Mouse (Mus musculus): ENCODE data around the gene Kirrel. TPM values are rescaled to one million over a fixed set of nuclear protein-coding genes. Genes with fewer than 3 reads are reported as not detected.

The Kirrel gene
- total RNA-seq (2012; rRNA removed) = not detected in 2 replicates
- polyA plus RNA-seq (2012; ENCODE audit: insufficient read depth in 1 of 2, insufficient read length in 2 of 2, low read depth in 1 of 2, low replicate concordance in 2 of 2, missing spikeins in 1 of 2) = not detected

DNA sequence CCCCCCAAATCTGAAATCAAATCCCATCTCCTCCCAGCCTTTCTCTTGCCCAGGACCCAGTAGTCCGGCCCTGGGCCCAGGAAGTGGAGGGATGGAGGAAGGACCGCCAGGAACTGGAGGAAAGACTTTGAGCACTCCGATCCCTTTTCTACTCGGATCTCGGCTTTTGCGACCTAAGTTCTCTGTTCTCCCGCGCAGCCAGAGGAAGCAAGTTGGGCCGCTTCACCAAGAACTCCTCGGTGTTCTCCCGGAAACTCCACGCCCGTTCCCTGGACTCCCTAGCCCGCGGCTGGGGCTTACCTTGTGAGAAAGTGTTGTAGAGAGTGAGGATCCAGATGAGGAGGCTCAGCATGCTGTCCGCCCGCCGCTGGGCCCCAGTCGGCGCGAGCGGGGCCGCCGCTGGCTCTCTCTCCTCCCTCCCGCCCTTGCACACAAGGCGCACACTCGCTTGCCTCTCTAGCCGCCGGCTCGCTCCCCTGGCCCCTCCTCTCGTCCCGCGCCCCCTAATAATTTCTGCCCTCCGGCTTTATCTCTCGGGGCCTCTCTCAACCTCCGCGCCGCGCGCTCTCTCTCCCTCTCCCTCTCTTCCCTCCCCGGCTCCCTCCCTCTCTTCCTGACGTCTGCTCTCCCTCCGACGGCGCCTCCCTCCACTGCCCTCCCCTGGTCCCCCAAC lies at the start of gene Kirrel:
Gene Kirrel (minus strand): TSS at position 652 of the 673 bp plus-strand sequence.
- TF ChIP-seq E2F4 (IDR thresholded peaks at IDR 0.05; ENCODE audit: borderline replicate concordance, low read depth, low read length) (no peak), ZMIZ1 (IDR thresholded peaks at IDR 0.05; ENCODE audit: low read depth, low read length) (no peak), TAL1 (IDR thresholded peaks at IDR 0.05; ENCODE audit: low read length) (no peak), MAX (IDR thresholded peaks at IDR 0.05; ENCODE audit: low read length) (no peak), MAZ (IDR thresholded peaks at IDR 0.05; ENCODE audit: low read depth, low read length) (no peak), GATA1 (IDR thresholded peaks at IDR 0.05; ENCODE audit: low read depth, low read length) (no peak), SMC3 (IDR thresholded peaks at IDR 0.05; ENCODE audit: low read depth, low read length) (no peak), MEF2A (IDR thresholded peaks at IDR 0.05; ENCODE audit: extremely low read depth, insufficient replicate concordance, low read depth, low read length, poor library complexity, severe bottlenecking) (no peak), POLR2AphosphoS5 (IDR thresholded peaks at IDR 0.05; ENCODE audit: borderline replicate concordance, low read depth, low read length) (no peak), JUND (IDR thresholded peaks at IDR 0.05; ENCODE audit: low read depth, low read length) (no peak), MYB (IDR thresholded peaks at IDR 0.05; ENCODE audit: low read depth, low read length) (no peak), BHLHE40 (IDR thresholded peaks at IDR 0.05; ENCODE audit: borderline replicate concordance, low read depth, low read length) (no peak), USF1 (IDR thresholded peaks at IDR 0.05; ENCODE audit: low read depth, low read length) (no peak), TBP (IDR thresholded peaks at IDR 0.05; ENCODE audit: low read depth, low read length) (no peak), NRF1 (IDR thresholded peaks at IDR 0.05; ENCODE audit: insufficient read depth, low read depth, low read length, poor library complexity, severe bottlenecking) (no peak), MYC (IDR thresholded peaks at IDR 0.05; ENCODE audit: low read depth, low read length) (no peak), MXI1 (IDR thresholded peaks at IDR 0.05; ENCODE audit: low read depth, low read length) (no peak), HCFC1 (IDR thresholded peaks at IDR 0.05; ENCODE audit: low read depth, low read length) (no peak), CTCF (IDR thresholded peaks at IDR 0.05 in 2 of 3, conservative IDR thresholded peaks at IDR 0.05 in 1 of 3; ENCODE audit: control insufficient read depth in 1 of 3, insufficient read depth in 1 of 3, low read depth in 2 of 3, low read length in 3 of 3, poor library complexity in 1 of 3, severe bottlenecking in 1 of 3) (no peak), KAT2A (conservative IDR thresholded peaks at IDR 0.05; ENCODE audit: low read depth, low read length) (no peak)
- no peak for DNase-seq (ENCODE audit: low read depth, low spot score)
- H3K9ac ChIP-seq (ENCODE audit: control insufficient read depth, low read depth, low read length, poor library complexity, severe bottlenecking) = no peak within 1 kb of the TSS

More for the DNA sequence above, at the start of gene Kirrel:
- H3K9me3 ChIP-seq (replicated peaks; ENCODE audit: insufficient read depth, low read length) = no peaks in the 10 kb centered on the region
- no peaks in the 10 kb centered on the region for H3K36me3 ChIP-seq (ENCODE audit: control insufficient read depth in 1 of 2, insufficient read depth in 2 of 2, low read length in 2 of 2)
- H3K4me3 ChIP-seq (ENCODE audit: control insufficient read depth in 1 of 2, insufficient read depth in 1 of 2, low read depth in 2 of 2, low read length in 2 of 2) = no peak within 1 kb of the TSS
- no peaks in the 10 kb centered on the region for H3K79me2 ChIP-seq (ENCODE audit: control insufficient read depth, insufficient read depth, low read length, poor library complexity)
- no peaks in the 10 kb centered on the region for H3K4me1 ChIP-seq (ENCODE audit: control insufficient read depth in 1 of 2, insufficient read depth in 2 of 2, low read length in 2 of 2)
- H3K27me3 ChIP-seq (ENCODE audit: control insufficient read depth in 1 of 2, insufficient read depth in 2 of 2, low read length in 2 of 2) = no peaks in the 10 kb centered on the region
- H3K27ac ChIP-seq (ENCODE audit: control insufficient read depth, low read depth, low read length) = no peak within 1 kb of the TSS

All from MEL (cell line).